Mouse (Mus musculus) C2C12 (cell line): ENCODE measurements around the gene Dnmt1.

Source experiments
- CEBPB ChIP-seq: IDR thresholded peaks from one replicate; pipeline ENCODE4 v1.6.1; 2011; ENCODE audit warnings: low read depth, mild to moderate bottlenecking, control low read depth, moderate library complexity
- CTCF ChIP-seq: IDR thresholded peaks from one replicate; pipeline ENCODE4 v1.5.1; 2011; ENCODE audit not compliant: control insufficient read depth, insufficient read depth, insufficient read length
- FOSL1 ChIP-seq: IDR thresholded peaks from one replicate; pipeline ENCODE4 v1.8.0; 2011; ENCODE audit warnings: mild to moderate bottlenecking, low read length; ENCODE audit not compliant: poor library complexity, insufficient read depth, severe bottlenecking
- MAX ChIP-seq: IDR thresholded peaks from one replicate; pipeline ENCODE4 v1.6.1; 2011; ENCODE audit warnings: mild to moderate bottlenecking, control low read depth
- MYOD1 ChIP-seq: IDR thresholded peaks from one replicate; pipeline ENCODE4 v1.6.1; 2011; ENCODE audit warnings: low read depth; ENCODE audit not compliant: control insufficient read depth, insufficient read length
- MYOG ChIP-seq: IDR thresholded peaks from one replicate; pipeline ENCODE4 v1.6.1; 2011; ENCODE audit not compliant: control insufficient read depth, insufficient read length; ENCODE audit errors: extremely low read depth
- USF1 ChIP-seq: IDR thresholded peaks from one replicate; pipeline ENCODE4 v1.6.1; 2011; ENCODE audit warnings: low read depth, mild to moderate bottlenecking, control low read depth, moderate library complexity

- TF ChIP-seq MAX (no peak), CTCF (no peak), CEBPB (no peak), FOSL1 (no peak), MYOD1 (no peak), USF1 (no peak), MYOG (no peak)
These were observed 6.3 kb upstream of the Dnmt1 start for GRCm38 (mm10) chr9:20966008-20966407.
